Mouse (Mus musculus) c-Kit-positive CD71-positive TER-119-negative erythroid progenitor cells, embryonic 14.5 days (primary cell): Measurements from ENCODE around the gene Parp16.

ENCODE experiments used
- DNase-seq: peaks from one replicate; pipeline ENCODE4 v3.0.0-alpha.2; 2013; ENCODE audit warnings: low read depth

The Parp16 gene

GRCm38 (mm10) chr9:65195053-65195452 lies at the start of gene Parp16:
TSS of gene Parp16 (plus strand) at chr9:65195353.
- no peak for DNase-seq

- no peak for DNase-seq
Measured at GRCm38 (mm10) chr9:65146001-65146400, 49.2 kb upstream of the Parp16 start.

GRCm38 (mm10) chr9:65148507-65148906 lies 46.6 kb upstream of the Parp16 start:
- no peak for DNase-seq

- no peak for DNase-seq
Measured at GRCm38 (mm10) chr9:65152711-65153330, 42.3 kb upstream of the Parp16 start.

GRCm38 (mm10) chr9:65153331-65153711 lies 41.8 kb upstream of the Parp16 start:
- no peak for DNase-seq

- no peak for DNase-seq
Measured at GRCm38 (mm10) chr9:65154692-65155455, 40.3 kb upstream of the Parp16 start.

- DNase-seq = no peak
Measured at GRCm38 (mm10) chr9:65156604-65157003, 38.5 kb upstream of the Parp16 start.

GRCm38 (mm10) chr9:65157631-65158030 lies 37.5 kb upstream of the Parp16 start:
- no peak for DNase-seq

GRCm38 (mm10) chr9:65161188-65161587 lies 34.0 kb upstream of the Parp16 start:
- no peak for DNase-seq

- no peak for DNase-seq
Measured at GRCm38 (mm10) chr9:65161881-65162280, 33.3 kb upstream of the Parp16 start.

- no peak for DNase-seq
Measured at GRCm38 (mm10) chr9:65162711-65163639, 32.2 kb upstream of the Parp16 start.

GRCm38 (mm10) chr9:65164870-65165269 lies 30.3 kb upstream of the Parp16 start:
- DNase-seq = peak; percentile 17

- DNase-seq = no peak
Measured at GRCm38 (mm10) chr9:65166386-65166785, 28.8 kb upstream of the Parp16 start.

- DNase-seq = no peak
Measured at GRCm38 (mm10) chr9:65168534-65168933, 26.6 kb upstream of the Parp16 start.

GRCm38 (mm10) chr9:65168952-65169351 lies 26.2 kb upstream of the Parp16 start:
- no peak for DNase-seq

GRCm38 (mm10) chr9:65172654-65173053 lies 22.5 kb upstream of the Parp16 start:
- DNase-seq = no peak

- DNase-seq = no peak
Measured at GRCm38 (mm10) chr9:65175234-65175938, 19.8 kb upstream of the Parp16 start.

- no peak for DNase-seq
Measured at GRCm38 (mm10) chr9:65175939-65176871, 18.9 kb upstream of the Parp16 start.

- no peak for DNase-seq
Measured at GRCm38 (mm10) chr9:65177497-65177896, 17.7 kb upstream of the Parp16 start.

- DNase-seq = no peak
Measured at GRCm38 (mm10) chr9:65177912-65178311, 17.2 kb upstream of the Parp16 start.
